Mouse (Mus musculus): Measurements from ENCODE around the gene Suds3. TPM values are rescaled to one million over a fixed set of nuclear protein-coding genes. Genes with fewer than 3 reads are reported as not detected.

Gene Suds3
- polyA plus RNA-seq, 1 experiment from 2014 or later = 51.1 TPM

- WGBS = 93% methylated on average over 8 of the region's 8 CpGs
- no peak overlapping the region for H3K4me2 ChIP-seq (ENCODE audit: low read depth, low read length)
- H3K4me3 ChIP-seq (ENCODE audit: low read depth, low read length) = no peak overlapping the region
- peaks cover 5% of the 10 kb centered on the region; the same call in 1 of the 2 replicates for H3K4me1 ChIP-seq (ENCODE audit: control insufficient read depth, insufficient read depth, low read length)
- peaks cover 55% of the 10 kb centered on the region for H3K36me3 ChIP-seq (ENCODE audit: control insufficient read depth, insufficient read depth, low read length)
- no peaks in the 10 kb centered on the region for H3K9me3 ChIP-seq (ENCODE audit: control insufficient read depth, low read length)
- no peak for ATAC-seq (ENCODE audit: low read depth)
- H3K27ac ChIP-seq (ENCODE audit: low read depth, low read length) = no peak overlapping the region
- H3K9ac ChIP-seq (replicated peaks; ENCODE audit: low read depth, low read length) = no peak overlapping the region
- H3K27me3 ChIP-seq (ENCODE audit: control insufficient read depth, insufficient read depth, low read length) = no peaks in the 10 kb centered on the region
These were observed 6.4 kb downstream of the Suds3 start for GRCm38 (mm10) chr5:117109522-117109921.

GRCm38 (mm10) chr5:117108731-117109130, 7.2 kb downstream of the Suds3 start:
- H3K4me1 ChIP-seq (ENCODE audit: control insufficient read depth, insufficient read depth, low read length) = no peaks in the 10 kb centered on the region
- 97% methylated on average over 13 of the region's 13 CpGs for WGBS
- H3K36me3 ChIP-seq (ENCODE audit: control insufficient read depth, insufficient read depth, low read length) = peaks cover 58% of the 10 kb centered on the region
- no peaks in the 10 kb centered on the region for H3K9me3 ChIP-seq (ENCODE audit: control insufficient read depth, low read length)
- H3K9ac ChIP-seq (replicated peaks; ENCODE audit: low read depth, low read length) = no peak overlapping the region
- no peaks in the 10 kb centered on the region for H3K27me3 ChIP-seq (ENCODE audit: control insufficient read depth, insufficient read depth, low read length)
- no peak overlapping the region for H3K4me3 ChIP-seq (ENCODE audit: low read depth, low read length)
- no peak overlapping the region for H3K4me2 ChIP-seq (ENCODE audit: low read depth, low read length)
- no peak for ATAC-seq (ENCODE audit: low read depth)
- H3K27ac ChIP-seq (ENCODE audit: low read depth, low read length) = no peak overlapping the region

GRCm38 (mm10) chr5:117108292-117108691, 7.6 kb downstream of the Suds3 start:
- Histone ChIP-seq H3K27me3 (ENCODE audit: control insufficient read depth, insufficient read depth, low read length) (no peaks in the 10 kb centered on the region), H3K9me3 (ENCODE audit: control insufficient read depth, low read length) (no peaks in the 10 kb centered on the region), H3K9ac (replicated peaks; ENCODE audit: low read depth, low read length) (no peak overlapping the region), H3K36me3 (ENCODE audit: control insufficient read depth, insufficient read depth, low read length) (peaks cover 58% of the 10 kb centered on the region), H3K4me2 (ENCODE audit: low read depth, low read length) (no peak overlapping the region), H3K4me3 (ENCODE audit: low read depth, low read length) (no peak overlapping the region), H3K4me1 (ENCODE audit: control insufficient read depth, insufficient read depth, low read length) (no peaks in the 10 kb centered on the region), H3K27ac (ENCODE audit: low read depth, low read length) (no peak overlapping the region)
- ATAC-seq (ENCODE audit: low read depth) = no peak
- 94% methylated on average over 13 of the region's 13 CpGs for WGBS

- Histone ChIP-seq H3K9ac (replicated peaks; ENCODE audit: low read depth, low read length) (no peak overlapping the region), H3K27me3 (ENCODE audit: control insufficient read depth, insufficient read depth, low read length) (no peaks in the 10 kb centered on the region), H3K9me3 (ENCODE audit: control insufficient read depth, low read length) (no peaks in the 10 kb centered on the region), H3K27ac (ENCODE audit: low read depth, low read length) (no peak overlapping the region), H3K4me2 (ENCODE audit: low read depth, low read length) (no peak overlapping the region), H3K36me3 (ENCODE audit: control insufficient read depth, insufficient read depth, low read length) (peaks cover 43% of the 10 kb centered on the region), H3K4me3 (ENCODE audit: low read depth, low read length) (no peak overlapping the region), H3K4me1 (ENCODE audit: control insufficient read depth, insufficient read depth, low read length) (no peaks in the 10 kb centered on the region)
- WGBS = 69% methylated on average over 9 of the region's 9 CpGs
- ATAC-seq (ENCODE audit: low read depth) = no peak
These were observed 10.2 kb downstream of the Suds3 start for GRCm38 (mm10) chr5:117105761-117106160.

GRCm38 (mm10) chr5:117104329-117104728, 11.6 kb downstream of the Suds3 start:
- WGBS = 96% methylated on average over 12 of the region's 12 CpGs
- H3K4me2 ChIP-seq (ENCODE audit: low read depth, low read length) = no peak overlapping the region
- no peak overlapping the region for H3K27ac ChIP-seq (ENCODE audit: low read depth, low read length)
- no peak overlapping the region for H3K4me3 ChIP-seq (ENCODE audit: low read depth, low read length)
- H3K36me3 ChIP-seq (ENCODE audit: control insufficient read depth, insufficient read depth, low read length) = peaks cover 47% of the 10 kb centered on the region
- H3K4me1 ChIP-seq (ENCODE audit: control insufficient read depth, insufficient read depth, low read length) = no peaks in the 10 kb centered on the region
- no peaks in the 10 kb centered on the region for H3K9me3 ChIP-seq (ENCODE audit: control insufficient read depth, low read length)
- H3K9ac ChIP-seq (replicated peaks; ENCODE audit: low read depth, low read length) = no peak overlapping the region
- H3K27me3 ChIP-seq (ENCODE audit: control insufficient read depth, insufficient read depth, low read length) = no peaks in the 10 kb centered on the region
- no peak for ATAC-seq (ENCODE audit: low read depth)

GRCm38 (mm10) chr5:117103194-117103929, 12.6 kb downstream of the Suds3 start:
- H3K4me1 ChIP-seq (ENCODE audit: control insufficient read depth, insufficient read depth, low read length) = no peaks in the 10 kb centered on the region
- H3K9ac ChIP-seq (replicated peaks; ENCODE audit: low read depth, low read length) = no peak overlapping the region
- 90% methylated on average over 20 of the region's 20 CpGs for WGBS
- H3K27ac ChIP-seq (ENCODE audit: low read depth, low read length) = no peak overlapping the region
- no peaks in the 10 kb centered on the region for H3K9me3 ChIP-seq (ENCODE audit: control insufficient read depth, low read length)
- no peak overlapping the region for H3K4me3 ChIP-seq (ENCODE audit: low read depth, low read length)
- no peak overlapping the region for H3K4me2 ChIP-seq (ENCODE audit: low read depth, low read length)
- H3K27me3 ChIP-seq (ENCODE audit: control insufficient read depth, insufficient read depth, low read length) = no peaks in the 10 kb centered on the region
- no peak for ATAC-seq (ENCODE audit: low read depth)
- H3K36me3 ChIP-seq (ENCODE audit: control insufficient read depth, insufficient read depth, low read length) = peaks cover 44% of the 10 kb centered on the region

GRCm38 (mm10) chr5:117099742-117100141, 16.2 kb downstream of the Suds3 start:
- no peaks in the 10 kb centered on the region for H3K9me3 ChIP-seq (ENCODE audit: control insufficient read depth, low read length)
- ATAC-seq (ENCODE audit: low read depth) = no peak
- no peaks in the 10 kb centered on the region for H3K4me1 ChIP-seq (ENCODE audit: control insufficient read depth, insufficient read depth, low read length)
- H3K4me3 ChIP-seq (ENCODE audit: low read depth, low read length) = no peak overlapping the region
- H3K4me2 ChIP-seq (ENCODE audit: low read depth, low read length) = no peak overlapping the region
- H3K27ac ChIP-seq (ENCODE audit: low read depth, low read length) = no peak overlapping the region
- no peak overlapping the region for H3K9ac ChIP-seq (replicated peaks; ENCODE audit: low read depth, low read length)
- WGBS = 95% methylated on average over 11 of the region's 11 CpGs
- H3K36me3 ChIP-seq (ENCODE audit: control insufficient read depth, insufficient read depth, low read length) = peaks cover 31% of the 10 kb centered on the region
- H3K27me3 ChIP-seq (ENCODE audit: control insufficient read depth, insufficient read depth, low read length) = no peaks in the 10 kb centered on the region

- Histone ChIP-seq H3K9me3 (ENCODE audit: control insufficient read depth, low read length) (no peaks in the 10 kb centered on the region), H3K36me3 (ENCODE audit: control insufficient read depth, insufficient read depth, low read length) (peaks cover 30% of the 10 kb centered on the region)
- 76% methylated on average over 5 of the region's 5 CpGs for WGBS
These were observed 16.9 kb downstream of the Suds3 start for GRCm38 (mm10) chr5:117099008-117099407.

GRCm38 (mm10) chr5:117096716-117097115, 19.2 kb downstream of the Suds3 start:
- 43% methylated on average over 3 of the region's 3 CpGs for WGBS

More at GRCm38 (mm10) chr5:117099008-117099407, 16.9 kb downstream of the Suds3 start:
- ATAC-seq (ENCODE audit: low read depth) = no peak
- H3K27me3 ChIP-seq (ENCODE audit: control insufficient read depth, insufficient read depth, low read length) = no peaks in the 10 kb centered on the region
- H3K4me2 ChIP-seq (ENCODE audit: low read depth, low read length) = no peak overlapping the region
- no peaks in the 10 kb centered on the region for H3K4me1 ChIP-seq (ENCODE audit: control insufficient read depth, insufficient read depth, low read length)
- no peak overlapping the region for H3K9ac ChIP-seq (replicated peaks; ENCODE audit: low read depth, low read length)
- no peak overlapping the region for H3K27ac ChIP-seq (ENCODE audit: low read depth, low read length)
- H3K4me3 ChIP-seq (ENCODE audit: low read depth, low read length) = no peak overlapping the region

More at GRCm38 (mm10) chr5:117096716-117097115, 19.2 kb downstream of the Suds3 start:
- peaks cover 42% of the 10 kb centered on the region for H3K36me3 ChIP-seq (ENCODE audit: control insufficient read depth, insufficient read depth, low read length)
- no peak overlapping the region for H3K4me3 ChIP-seq (ENCODE audit: low read depth, low read length)
- H3K9me3 ChIP-seq (ENCODE audit: control insufficient read depth, low read length) = no peaks in the 10 kb centered on the region
- no peak overlapping the region for H3K4me2 ChIP-seq (ENCODE audit: low read depth, low read length)
- ATAC-seq (ENCODE audit: low read depth) = peak; percentile 14; the same call in 1 of the 2 replicates
- H3K4me1 ChIP-seq (ENCODE audit: control insufficient read depth, insufficient read depth, low read length) = no peaks in the 10 kb centered on the region
- no peaks in the 10 kb centered on the region for H3K27me3 ChIP-seq (ENCODE audit: control insufficient read depth, insufficient read depth, low read length)
- no peak overlapping the region for H3K9ac ChIP-seq (replicated peaks; ENCODE audit: low read depth, low read length)
- H3K27ac ChIP-seq (ENCODE audit: low read depth, low read length) = no peak overlapping the region
